Mouse (Mus musculus) neural tube, embryonic 13.5 days (tissue): Measurements from ENCODE around the gene Ctf1. TPM values are rescaled to one million over a fixed set of nuclear protein-coding genes. Genes with fewer than 3 reads are reported as not detected.
"Not testable (repeated sequence)": the region's sequence is repeated elsewhere in the genome, so short reads cannot be mapped to it uniquely, and the experiment has no call there.

Experiments used
- ATAC-seq: fragments of 200-750 bp; cut with Nextera tagmentation; 2 replicates; pipeline ENCODE4 v1.8.0; 2017; ENCODE audit warnings: low read depth, mild to moderate bottlenecking, moderate TSS enrichment, moderate library complexity
- H3K27ac ChIP-seq: fragments of 300-500 bp; sonication (generic); replicated peaks from 2 replicates; pipeline ENCODE4 v1.5.1; 2015; ENCODE audit warnings: moderate library complexity, mild to moderate bottlenecking, inconsistent platforms
- H3K27me3 ChIP-seq: fragments of 300-500 bp; sonication (generic); 2 replicates; pipeline ENCODE4 v1.6.1; 2015; ENCODE audit warnings: mild to moderate bottlenecking, inconsistent platforms
- H3K36me3 ChIP-seq: fragments of 300-500 bp; sonication (generic); 2 replicates; pipeline ENCODE4 v1.6.1; 2015; ENCODE audit warnings: mild to moderate bottlenecking, inconsistent platforms
- H3K4me1 ChIP-seq: fragments of 300-500 bp; sonication (generic); replicated peaks from 2 replicates; pipeline ENCODE4 v1.6.1; 2015; ENCODE audit warnings: inconsistent platforms
- H3K4me2 ChIP-seq: fragments of 300-500 bp; sonication (generic); 2 replicates; pipeline ENCODE4 v1.6.1; 2015; ENCODE audit warnings: inconsistent platforms, mild to moderate bottlenecking, moderate library complexity
- H3K4me3 ChIP-seq: fragments of 300-500 bp; sonication (generic); 2 replicates; pipeline ENCODE4 v1.5.1; 2015; ENCODE audit warnings: mild to moderate bottlenecking, inconsistent platforms
- H3K9ac ChIP-seq: fragments of 300-500 bp; sonication (generic); 2 replicates; pipeline ENCODE4 v1.6.1; 2015; ENCODE audit warnings: moderate library complexity, mild to moderate bottlenecking, inconsistent platforms
- H3K9me3 ChIP-seq: fragments of 300-500 bp; sonication (generic); 2 replicates; pipeline ENCODE4 v1.6.1; 2016; ENCODE audit warnings: inconsistent platforms
- WGBS: fragments of 180-500 bp; shearing (Covaris S2); methylation state at CpG from one replicate; pipeline ENCODE4 v1.1.7; 2015; 5-methylcytosine and 5-hydroxymethylcytosine counted together
- polyA plus RNA-seq: library from polyadenylated mRNA; unstranded; fragments of >200 nt; fragmentation: Nextera tagmentation; extraction: Ambion mirVana; gene quantifications from 2 replicates; pipeline ENCODE4 v1.2.1, GENCODE M21; 2015

Ctf1 gene
- polyA plus RNA-seq, 1 experiment from 2014 or later, result 4.5 TPM

DNA sequence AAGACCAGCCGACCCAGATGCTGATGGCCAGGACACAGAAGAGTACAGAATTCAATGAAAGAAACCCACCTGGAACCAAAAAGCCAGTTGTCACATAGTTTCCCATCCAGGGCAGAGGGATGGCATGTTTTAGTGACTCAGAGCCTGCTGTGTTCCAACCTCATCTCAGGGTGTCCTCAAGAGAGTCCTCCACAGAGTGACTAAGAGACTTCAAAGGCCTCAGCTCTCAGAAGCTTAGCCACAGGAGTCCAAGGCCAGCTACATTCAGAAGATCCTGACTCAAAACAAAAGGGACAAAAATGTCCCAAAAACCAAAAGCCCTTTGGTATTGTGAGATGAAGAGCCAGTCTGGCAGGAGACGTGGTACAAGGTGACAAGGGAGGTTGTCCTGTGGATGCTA lies 33.7 kb upstream of the Ctf1 start:
- H3K9me3 ChIP-seq, result no peaks in the 10 kb centered on the region
- H3K27me3 ChIP-seq, result no peaks in the 10 kb centered on the region
- no peak overlapping the region for H3K4me3 ChIP-seq
- no peak overlapping the region for H3K27ac ChIP-seq
- 0 out of 2 replicates have a peak, but pooled peaks cover 6% of the 10 kb centered on the region for H3K36me3 ChIP-seq
- peaks cover 6% of the 10 kb centered on the region for H3K4me1 ChIP-seq
- ATAC-seq, result no peak
- no peak overlapping the region for H3K9ac ChIP-seq
- no peak overlapping the region for H3K4me2 ChIP-seq
- WGBS, result 63% methylated on average over 2 of the region's 2 CpGs

DNA sequence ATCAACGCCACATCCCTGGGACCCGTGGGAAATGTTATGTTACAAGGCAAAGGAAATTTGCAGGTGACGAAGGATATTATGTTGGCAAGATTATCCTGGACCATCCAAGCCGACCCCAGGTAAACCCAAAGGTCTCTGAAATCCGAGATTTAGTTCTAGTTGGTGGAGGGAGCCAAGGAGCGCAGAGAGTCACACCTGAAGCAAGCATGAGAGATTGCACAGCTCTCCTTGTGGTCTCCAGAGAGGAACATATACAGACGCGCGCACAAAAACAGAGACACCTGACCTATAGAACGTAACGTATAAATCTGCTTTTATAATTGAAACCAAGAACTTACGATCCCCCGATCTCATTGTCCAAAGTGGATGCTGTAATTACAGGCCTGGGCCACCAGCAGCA lies 32.0 kb upstream of the Ctf1 start:
- H3K4me3 ChIP-seq, result no peak overlapping the region
- 91% methylated on average over 13 of the region's 13 CpGs for WGBS
- no peaks in the 10 kb centered on the region for H3K9me3 ChIP-seq
- H3K4me1 ChIP-seq, result peaks cover 5% of the 10 kb centered on the region
- H3K9ac ChIP-seq, result no peak overlapping the region
- H3K27ac ChIP-seq, result no peak overlapping the region
- H3K4me2 ChIP-seq, result no peak overlapping the region
- H3K36me3 ChIP-seq, result 0 out of 2 replicates have a peak, but pooled peaks cover 6% of the 10 kb centered on the region
- no peaks in the 10 kb centered on the region for H3K27me3 ChIP-seq
- no peak for ATAC-seq

- Histone ChIP-seq H3K9ac (no peak overlapping the region), H3K27ac (no peak overlapping the region), H3K9me3 (no peaks in the 10 kb centered on the region), H3K4me1 (peaks cover 7% of the 10 kb centered on the region; the same call in 1 of the 2 replicates), H3K4me2 (no peak overlapping the region), H3K36me3 (0 out of 2 replicates have a peak, but pooled peaks cover 3% of the 10 kb centered on the region), H3K27me3 (no peaks in the 10 kb centered on the region), H3K4me3 (no peak overlapping the region)
- no peak for ATAC-seq
- WGBS, result 89% methylated on average over 8 of the region's 8 CpGs
These were observed 30.5 kb upstream of the Ctf1 start for GRCm38 (mm10) chr7:127681888-127682553.

GRCm38 (mm10) chr7:127685304-127686018 lies 27.1 kb upstream of the Ctf1 start:
- H3K4me1 ChIP-seq, result peaks cover 7% of the 10 kb centered on the region; the same call in 1 of the 2 replicates
- peak; percentile 43; the same call in 1 of the 2 replicates for ATAC-seq
- WGBS, result 69% methylated on average over 14 of the region's 14 CpGs
- H3K36me3 ChIP-seq, result no peaks in the 10 kb centered on the region
- no peak overlapping the region for H3K27ac ChIP-seq
- H3K4me3 ChIP-seq, result no peak overlapping the region
- no peaks in the 10 kb centered on the region for H3K9me3 ChIP-seq
- no peaks in the 10 kb centered on the region for H3K27me3 ChIP-seq
- H3K4me2 ChIP-seq, result no peak overlapping the region
- no peak overlapping the region for H3K9ac ChIP-seq

GRCm38 (mm10) chr7:127686740-127687449 lies 25.6 kb upstream of the Ctf1 start:
- WGBS, result 81% methylated on average over 11 of the region's 11 CpGs
- Histone ChIP-seq H3K9me3 (no peaks in the 10 kb centered on the region), H3K36me3 (no peaks in the 10 kb centered on the region), H3K27ac (no peak overlapping the region), H3K27me3 (no peaks in the 10 kb centered on the region), H3K4me1 (peaks cover 17% of the 10 kb centered on the region; the same call in 1 of the 2 replicates), H3K4me2 (no peak overlapping the region), H3K4me3 (no peak overlapping the region), H3K9ac (no peak overlapping the region)
- ATAC-seq, result no peak

DNA sequence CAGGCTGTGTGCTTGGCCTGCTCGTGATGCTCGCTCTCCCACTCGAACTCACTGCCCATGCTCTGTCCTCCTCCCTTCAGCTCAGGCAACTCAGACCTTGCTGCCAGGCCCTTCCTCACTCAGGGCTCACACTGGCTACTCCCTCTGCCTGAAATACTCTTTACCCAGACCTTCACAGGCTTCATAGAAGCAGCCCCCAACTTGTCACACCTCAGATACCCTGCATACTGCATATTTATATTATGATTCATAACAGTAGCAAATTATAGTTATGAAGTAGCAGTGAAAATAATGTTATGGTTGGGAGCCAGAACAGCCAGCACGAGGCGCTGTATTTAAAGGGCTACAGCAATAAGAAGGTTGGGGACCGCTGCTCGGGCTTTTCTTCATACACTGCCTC lies 23.6 kb upstream of the Ctf1 start:
- H3K4me2 ChIP-seq, result no peak overlapping the region
- no peak overlapping the region for H3K27ac ChIP-seq
- no peak overlapping the region for H3K4me3 ChIP-seq
- no peak overlapping the region for H3K9ac ChIP-seq
- WGBS, result 85% methylated on average over 7 of the region's 7 CpGs
- H3K4me1 ChIP-seq, result peaks cover 17% of the 10 kb centered on the region; the same call in 1 of the 2 replicates
- ATAC-seq, result no peak
- no peaks in the 10 kb centered on the region for H3K27me3 ChIP-seq
- no peaks in the 10 kb centered on the region; the same call in 1 of the 2 replicates for H3K36me3 ChIP-seq
- H3K9me3 ChIP-seq, result no peaks in the 10 kb centered on the region

DNA sequence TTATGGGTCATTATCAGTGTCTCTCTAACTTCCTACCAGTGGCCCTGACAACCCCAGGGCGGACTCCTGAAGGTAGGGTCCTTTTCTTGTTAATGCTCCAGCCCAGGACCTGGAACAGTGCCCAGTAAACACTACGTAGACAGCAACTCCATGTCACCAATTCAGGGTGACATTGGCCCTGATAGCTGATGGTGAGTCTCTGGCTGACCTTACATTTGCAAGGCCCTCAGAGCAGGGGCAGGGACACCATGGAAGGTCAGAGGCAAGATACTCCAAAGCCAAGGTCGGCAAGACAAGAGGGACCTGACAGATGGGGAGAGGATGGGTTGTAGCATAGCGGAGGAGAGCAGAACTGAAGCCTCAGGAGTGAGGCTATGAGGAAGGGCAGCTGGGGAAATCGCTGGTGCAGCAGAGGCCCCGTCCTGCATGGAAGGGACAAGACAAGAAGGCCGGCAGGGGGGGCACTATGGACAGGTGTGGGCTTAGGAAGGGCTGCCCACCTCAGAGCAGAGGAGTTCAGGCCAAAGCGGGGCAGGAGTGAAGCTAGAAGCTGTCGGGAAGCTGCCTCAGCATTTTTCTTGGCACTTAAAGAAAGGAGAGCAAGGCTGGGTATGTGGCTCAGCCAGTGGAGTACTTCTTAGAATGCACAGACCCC lies 22.8 kb upstream of the Ctf1 start:
- ATAC-seq, result no peak
- no peak overlapping the region for H3K9ac ChIP-seq
- no peaks in the 10 kb centered on the region for H3K9me3 ChIP-seq
- H3K36me3 ChIP-seq, result peaks cover 1% of the 10 kb centered on the region
- no peaks in the 10 kb centered on the region for H3K27me3 ChIP-seq
- H3K4me1 ChIP-seq, result peaks cover 17% of the 10 kb centered on the region; the same call in 1 of the 2 replicates
- H3K4me2 ChIP-seq, result no peak overlapping the region
- WGBS, result 72% methylated on average over 9 of the region's 9 CpGs
- no peak overlapping the region for H3K4me3 ChIP-seq
- H3K27ac ChIP-seq, result no peak overlapping the region

GRCm38 (mm10) chr7:127691221-127691989 lies 21.1 kb upstream of the Ctf1 start:
- WGBS, result 3% methylated on average over 15 of the region's 15 CpGs
- Histone ChIP-seq H3K27ac (peak overlapping the region; percentile 82), H3K9ac (peak overlapping the region; percentile 50; the same call in 1 of the 2 replicates), H3K9me3 (no peaks in the 10 kb centered on the region), H3K4me1 (peaks cover 10% of the 10 kb centered on the region; the same call in 1 of the 2 replicates), H3K4me3 (peak overlapping the region; percentile 17), H3K27me3 (no peaks in the 10 kb centered on the region), H3K4me2 (peak overlapping the region; percentile 52), H3K36me3 (peaks cover 7% of the 10 kb centered on the region)
- ATAC-seq, result peak; percentile 50

DNA sequence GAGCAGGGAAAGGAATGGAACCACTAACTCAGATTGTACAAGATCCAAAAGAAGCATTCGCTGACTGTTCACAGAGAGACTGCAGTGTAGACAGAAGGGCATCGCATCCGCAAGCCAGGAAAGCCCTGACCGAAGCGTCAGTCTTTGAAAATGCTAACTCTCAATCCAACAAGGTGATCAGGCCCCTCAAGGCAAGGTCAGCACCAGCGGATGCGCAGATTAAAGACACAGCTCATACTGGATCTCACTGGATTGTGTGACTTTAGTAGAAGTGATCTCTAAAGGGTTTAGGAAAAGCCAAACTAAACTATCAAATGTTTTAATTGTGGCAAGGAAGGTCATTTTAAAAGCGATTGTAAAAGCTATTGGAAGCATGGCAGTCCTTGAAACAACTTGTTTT lies 19.2 kb upstream of the Ctf1 start:
- ATAC-seq, result no peak
- H3K4me3 ChIP-seq, result no peak overlapping the region
- H3K9ac ChIP-seq, result no peak overlapping the region
- no peak overlapping the region for H3K4me2 ChIP-seq
- H3K4me1 ChIP-seq, result peaks cover 10% of the 10 kb centered on the region; the same call in 1 of the 2 replicates
- H3K27me3 ChIP-seq, result no peaks in the 10 kb centered on the region
- H3K36me3 ChIP-seq, result peaks cover 15% of the 10 kb centered on the region
- no peaks in the 10 kb centered on the region for H3K9me3 ChIP-seq
- 92% methylated on average over 8 of the region's 8 CpGs for WGBS
- no peak overlapping the region for H3K27ac ChIP-seq

DNA sequence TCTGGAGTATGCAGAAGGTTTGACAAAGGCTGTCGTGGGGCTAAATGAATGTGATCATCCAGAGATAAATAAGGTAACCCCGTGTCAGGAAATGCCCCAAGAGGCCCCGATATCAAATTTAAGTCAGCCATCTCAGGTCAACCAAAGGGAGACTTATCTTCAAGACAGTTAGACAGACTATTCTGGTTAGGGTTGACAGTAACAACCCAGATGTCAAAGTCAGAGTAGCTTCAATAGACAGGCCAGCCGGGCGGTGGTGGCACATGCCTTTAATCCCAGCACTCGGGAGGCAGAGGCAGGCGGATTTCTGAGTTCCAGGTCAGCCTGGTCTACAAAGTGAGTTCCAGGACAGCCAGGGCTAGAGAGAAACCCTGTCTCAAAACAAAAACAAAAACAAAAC lies 18.8 kb upstream of the Ctf1 start:
- not testable (repeated sequence) for H3K27ac ChIP-seq, H3K9me3 ChIP-seq, ATAC-seq, H3K27me3 ChIP-seq, H3K9ac ChIP-seq, H3K4me3 ChIP-seq, H3K4me2 ChIP-seq
- WGBS, result 91% methylated on average over 7 of the region's 7 CpGs
- Histone ChIP-seq H3K4me1 (peaks cover 10% of the 10 kb centered on the region; the same call in 1 of the 2 replicates), H3K36me3 (peaks cover 16% of the 10 kb centered on the region)

- no peak overlapping the region for H3K4me2 ChIP-seq
- H3K4me1 ChIP-seq, result no peaks in the 10 kb centered on the region
- 79% methylated on average over 6 of the region's 6 CpGs for WGBS
- H3K9me3 ChIP-seq, result no peaks in the 10 kb centered on the region
- no peak overlapping the region for H3K4me3 ChIP-seq
- H3K36me3 ChIP-seq, result peaks cover 48% of the 10 kb centered on the region
- no peaks in the 10 kb centered on the region for H3K27me3 ChIP-seq
- no peak overlapping the region for H3K27ac ChIP-seq
- H3K9ac ChIP-seq, result no peak overlapping the region
- no peak for ATAC-seq
These were observed 13.6 kb upstream of the Ctf1 start for GRCm38 (mm10) chr7:127698986-127699385.
